Mouse (Mus musculus): ENCODE results near the gene Fam129c. TPM values are rescaled to one million over a fixed set of nuclear protein-coding genes. Genes with fewer than 3 reads are reported as not detected.
A peak's percentile ranks its signal among the peaks of the same experiment; 100 is the strongest.

The Fam129c gene
- polyA plus RNA-seq, 1 experiment: 4.5 TPM

DNA sequence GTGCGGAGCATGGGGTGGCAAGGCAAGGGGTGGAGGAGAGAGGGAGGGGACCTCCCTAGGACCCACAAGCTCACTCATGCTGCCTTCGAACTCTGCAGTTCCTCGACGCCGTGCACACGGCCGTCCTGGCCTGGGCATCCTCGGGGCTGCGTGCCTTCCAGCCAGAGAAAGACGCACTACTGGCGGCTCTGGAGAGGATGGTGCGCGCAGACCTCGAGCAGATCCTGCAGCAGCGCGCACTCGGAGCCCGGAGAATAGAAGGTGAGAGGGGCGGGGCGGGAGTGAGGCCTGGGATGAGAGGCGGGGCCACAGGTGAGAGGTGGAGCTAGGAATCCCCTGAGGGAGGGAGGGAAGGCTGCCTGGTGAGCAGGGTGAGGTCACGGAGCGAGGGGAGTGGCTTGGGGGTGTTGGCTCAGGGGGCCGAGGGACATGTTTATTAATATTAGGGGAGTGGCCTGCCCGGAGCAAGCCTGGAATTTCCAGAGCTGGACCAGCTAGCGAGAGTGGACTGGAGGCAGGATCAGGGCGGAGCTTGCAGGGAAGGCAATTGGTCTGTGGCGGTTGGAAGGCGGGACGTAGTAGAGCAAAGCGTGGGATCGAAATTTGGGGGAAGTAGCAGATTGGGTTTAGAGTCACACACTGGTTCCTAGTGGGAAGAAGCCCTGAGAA is 5.4 kb downstream of the Fam129c start:
- 1% methylated on average over 32 of the region's 32 CpGs for whole genome bisulfite sequencing

DNA sequence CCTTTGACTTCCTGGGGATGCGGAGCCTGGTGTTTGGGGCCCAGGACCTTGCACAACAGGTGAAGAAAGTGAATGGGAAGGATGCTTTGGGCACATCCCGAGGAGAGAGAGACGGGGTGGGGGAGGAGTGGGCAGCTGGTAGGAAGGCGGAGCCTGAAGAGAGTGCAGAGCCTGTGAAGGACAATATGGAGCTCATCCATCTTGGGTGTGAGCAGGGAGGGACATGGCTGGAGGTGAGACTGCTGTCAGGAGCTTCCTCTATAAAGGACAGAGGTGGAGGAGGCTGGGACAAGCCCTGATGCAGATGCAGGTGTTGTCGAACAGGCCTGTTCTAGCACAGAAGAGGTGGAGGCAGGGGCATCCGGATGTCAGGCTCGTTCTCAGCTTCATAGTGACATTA is 6.6 kb downstream of the Fam129c start:
- no peak overlapping the region for H3K27ac ChIP-seq (ENCODE audit: insufficient read depth, low read depth, low read length)
- no peak overlapping the region for H3K4me3 ChIP-seq (ENCODE audit: low read depth, low read length)
- WGBS: 87% methylated on average over 7 of the region's 7 CpGs
- TF ChIP-seq CTCF (IDR thresholded peaks at IDR 0.05; ENCODE audit: extremely low read depth, insufficient read length, insufficient replicate concordance, low read depth, low read length) (no peak), POLR2A (IDR thresholded peaks at IDR 0.05; ENCODE audit: low read depth, low read length) (no peak)
- peaks cover 6% of the 10 kb centered on the region for H3K27me3 ChIP-seq (ENCODE audit: control insufficient read depth, insufficient read depth, low read length)
- H3K4me1 ChIP-seq (ENCODE audit: control insufficient read depth, insufficient read depth, insufficient read length, low read length): peaks cover 14% of the 10 kb centered on the region
- H3K36me3 ChIP-seq (ENCODE audit: control insufficient read depth, insufficient read depth, low read length): no peaks in the 10 kb centered on the region

More for the DNA sequence above, 5.4 kb downstream of the Fam129c start:
- Histone ChIP-seq H3K27ac (ENCODE audit: insufficient read depth, low read depth, low read length) (no peak overlapping the region), H3K36me3 (ENCODE audit: control insufficient read depth, insufficient read depth, low read length) (no peaks in the 10 kb centered on the region), H3K27me3 (ENCODE audit: control insufficient read depth, insufficient read depth, low read length) (peaks cover 6% of the 10 kb centered on the region), H3K4me1 (ENCODE audit: control insufficient read depth, insufficient read depth, insufficient read length, low read length) (peaks cover 14% of the 10 kb centered on the region), H3K4me3 (ENCODE audit: low read depth, low read length) (peak overlapping the region; percentile 50)
- no peak for TF ChIP-seq CTCF (IDR thresholded peaks at IDR 0.05; ENCODE audit: extremely low read depth, insufficient read length, insufficient replicate concordance, low read depth, low read length)
- no peak for TF ChIP-seq POLR2A (IDR thresholded peaks at IDR 0.05; ENCODE audit: low read depth, low read length)

DNA sequence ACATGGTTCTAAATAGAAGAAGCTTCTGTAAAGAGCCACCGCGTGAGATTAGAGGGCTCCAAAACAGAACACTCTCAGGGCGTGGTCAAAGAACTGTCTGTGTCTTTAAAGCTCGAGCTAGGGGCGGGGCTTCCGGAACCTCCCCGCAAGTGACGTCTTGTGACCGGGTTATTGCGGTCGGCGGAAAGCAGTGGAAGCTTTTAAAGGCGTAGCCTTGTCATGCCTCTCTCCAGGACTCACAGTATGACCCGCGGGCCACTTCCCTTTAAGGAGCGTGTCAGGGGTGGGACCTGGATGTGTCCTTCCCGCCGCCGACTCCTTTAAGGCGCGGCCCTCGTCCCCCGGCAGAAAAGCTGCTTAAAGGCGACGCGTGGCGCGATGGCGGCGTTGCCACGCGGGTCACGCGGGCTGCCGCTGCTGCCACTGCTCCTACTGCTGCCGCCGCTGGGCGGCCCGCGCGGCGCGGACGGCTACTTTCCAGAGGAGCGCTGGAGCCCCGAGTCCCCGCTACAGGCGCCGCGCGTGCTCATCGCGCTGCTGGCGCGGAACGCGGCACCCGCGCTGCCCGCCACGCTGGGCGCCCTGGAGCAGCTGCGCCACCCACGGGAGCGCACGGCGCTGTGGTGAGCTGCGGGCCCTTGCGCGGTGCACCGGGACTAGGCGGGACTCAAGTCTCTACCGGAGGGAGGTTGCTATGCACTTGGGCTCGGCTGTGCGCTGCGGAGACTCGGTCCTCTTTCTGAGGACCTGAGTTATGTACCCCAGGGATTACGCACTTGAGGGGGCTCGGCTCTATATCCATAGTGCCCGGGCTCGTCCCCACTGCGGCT is 13.6 kb downstream of the Fam129c start, which contains the start of gene Colgalt1:
Gene Colgalt1 (plus strand): TSS at position 177 of the 830 bp plus-strand sequence.
- Histone ChIP-seq H3K4me1 (ENCODE audit: control insufficient read depth, insufficient read depth, insufficient read length, low read length) (peaks cover 9% of the 10 kb centered on the region), H3K4me3 (ENCODE audit: low read depth, low read length) (peak within 1 kb of the TSS; percentile 82), H3K27me3 (ENCODE audit: control insufficient read depth, insufficient read depth, low read length) (no peaks in the 10 kb centered on the region), H3K36me3 (ENCODE audit: control insufficient read depth, insufficient read depth, low read length) (peaks cover 9% of the 10 kb centered on the region; the same call in 1 of the 2 replicates), H3K27ac (ENCODE audit: insufficient read depth, low read depth, low read length) (peak within 1 kb of the TSS; percentile 46)
- TF ChIP-seq CTCF (IDR thresholded peaks at IDR 0.05; ENCODE audit: extremely low read depth, insufficient read length, insufficient replicate concordance, low read depth, low read length): no peak
- peak; percentile 31; the same call in 1 of the 2 replicates for TF ChIP-seq POLR2A (IDR thresholded peaks at IDR 0.05; ENCODE audit: low read depth, low read length)
- under 1% methylated on average over 81 of the region's 82 CpGs for WGBS

DNA sequence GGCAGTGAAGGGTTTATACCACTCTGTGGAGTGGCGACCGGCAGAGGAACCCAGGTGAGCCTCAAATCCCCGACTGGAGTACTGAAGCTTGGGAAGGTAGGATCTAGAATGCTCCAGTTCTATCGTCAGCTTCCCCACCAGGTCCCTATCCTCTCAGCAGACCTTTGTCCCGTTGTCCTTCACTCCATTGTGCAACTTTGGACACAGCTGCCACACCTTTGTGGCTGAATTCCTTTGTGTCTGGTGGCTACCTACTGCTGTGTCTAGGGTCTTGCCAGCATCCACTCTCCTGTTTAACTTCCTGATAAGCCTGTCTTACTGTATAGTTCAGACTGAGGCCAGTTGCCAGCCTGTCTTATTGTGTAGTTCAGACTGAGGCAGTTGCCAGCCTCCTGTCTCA is 14.7 kb downstream of the Fam129c start:
- peaks cover 9% of the 10 kb centered on the region for H3K4me1 ChIP-seq (ENCODE audit: control insufficient read depth, insufficient read depth, insufficient read length, low read length)
- TF ChIP-seq POLR2A (IDR thresholded peaks at IDR 0.05; ENCODE audit: low read depth, low read length) (no peak), CTCF (IDR thresholded peaks at IDR 0.05; ENCODE audit: extremely low read depth, insufficient read length, insufficient replicate concordance, low read depth, low read length) (no peak)
- peak overlapping the region; percentile 82 for H3K4me3 ChIP-seq (ENCODE audit: low read depth, low read length)
- peaks cover 15% of the 10 kb centered on the region; the same call in 1 of the 2 replicates for H3K36me3 ChIP-seq (ENCODE audit: control insufficient read depth, insufficient read depth, low read length)
- H3K27me3 ChIP-seq (ENCODE audit: control insufficient read depth, insufficient read depth, low read length): no peaks in the 10 kb centered on the region
- WGBS: 12% methylated on average over 5 of the region's 5 CpGs
- peak overlapping the region; percentile 46 for H3K27ac ChIP-seq (ENCODE audit: insufficient read depth, low read depth, low read length)

DNA sequence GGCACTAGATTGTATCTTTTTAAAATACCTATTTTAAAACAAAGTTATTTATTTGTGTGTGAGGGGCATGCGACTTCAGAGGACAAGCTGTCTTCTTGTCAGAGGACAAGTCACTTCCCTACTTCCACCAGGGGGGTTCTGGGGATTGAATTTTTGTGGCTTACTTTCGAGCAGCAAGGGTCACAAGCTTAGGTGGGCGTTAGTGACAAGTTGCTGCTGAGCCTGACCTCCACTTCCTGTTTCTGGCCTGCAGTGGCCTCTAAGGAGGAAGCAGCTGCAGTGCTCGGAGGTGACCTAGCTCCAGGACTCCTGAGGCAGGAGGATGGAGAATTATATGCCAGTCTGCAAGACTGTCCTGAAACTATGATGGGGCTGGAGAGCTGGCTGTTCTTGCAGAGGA is 16.0 kb downstream of the Fam129c start:
- Histone ChIP-seq H3K36me3 (ENCODE audit: control insufficient read depth, insufficient read depth, low read length) (peaks cover 27% of the 10 kb centered on the region), H3K27me3 (ENCODE audit: control insufficient read depth, insufficient read depth, low read length) (no peaks in the 10 kb centered on the region), H3K4me1 (ENCODE audit: control insufficient read depth, insufficient read depth, insufficient read length, low read length) (peaks cover 9% of the 10 kb centered on the region), H3K4me3 (ENCODE audit: low read depth, low read length) (no peak overlapping the region), H3K27ac (ENCODE audit: insufficient read depth, low read depth, low read length) (no peak overlapping the region)
- WGBS: 75% methylated on average over 4 of the region's 4 CpGs
- TF ChIP-seq CTCF (IDR thresholded peaks at IDR 0.05; ENCODE audit: extremely low read depth, insufficient read length, insufficient replicate concordance, low read depth, low read length) (no peak), POLR2A (IDR thresholded peaks at IDR 0.05; ENCODE audit: low read depth, low read length) (no peak)

DNA sequence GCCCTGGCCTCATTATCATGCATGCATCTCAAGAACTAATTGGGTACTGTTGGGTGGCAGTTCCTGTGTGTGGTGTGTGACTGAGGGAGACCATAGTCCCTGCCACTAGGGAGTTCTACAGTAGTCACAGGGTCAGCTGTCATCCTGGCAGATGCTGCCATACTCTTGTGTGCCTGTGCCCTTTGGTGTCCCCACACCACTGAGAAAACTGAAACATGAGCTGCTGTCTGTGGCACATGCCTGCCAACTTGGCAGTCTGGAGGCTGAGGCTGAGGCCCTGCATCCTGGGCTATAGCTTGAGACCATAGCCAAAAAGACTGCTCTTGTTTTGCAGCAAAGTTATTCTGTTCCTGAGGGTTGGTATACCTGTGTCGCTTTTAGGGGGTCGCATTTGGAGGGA is 22.3 kb downstream of the Fam129c start:
- Histone ChIP-seq H3K27me3 (ENCODE audit: control insufficient read depth, insufficient read depth, low read length) (no peaks in the 10 kb centered on the region), H3K4me3 (ENCODE audit: low read depth, low read length) (no peak overlapping the region), H3K36me3 (ENCODE audit: control insufficient read depth, insufficient read depth, low read length) (peaks cover 54% of the 10 kb centered on the region), H3K4me1 (ENCODE audit: control insufficient read depth, insufficient read depth, insufficient read length, low read length) (no peaks in the 10 kb centered on the region), H3K27ac (ENCODE audit: insufficient read depth, low read depth, low read length) (no peak overlapping the region)
- WGBS: 100% methylated on average over 2 of the region's 2 CpGs
- TF ChIP-seq POLR2A (IDR thresholded peaks at IDR 0.05; ENCODE audit: low read depth, low read length): no peak
- no peak for TF ChIP-seq CTCF (IDR thresholded peaks at IDR 0.05; ENCODE audit: extremely low read depth, insufficient read length, insufficient replicate concordance, low read depth, low read length)

DNA sequence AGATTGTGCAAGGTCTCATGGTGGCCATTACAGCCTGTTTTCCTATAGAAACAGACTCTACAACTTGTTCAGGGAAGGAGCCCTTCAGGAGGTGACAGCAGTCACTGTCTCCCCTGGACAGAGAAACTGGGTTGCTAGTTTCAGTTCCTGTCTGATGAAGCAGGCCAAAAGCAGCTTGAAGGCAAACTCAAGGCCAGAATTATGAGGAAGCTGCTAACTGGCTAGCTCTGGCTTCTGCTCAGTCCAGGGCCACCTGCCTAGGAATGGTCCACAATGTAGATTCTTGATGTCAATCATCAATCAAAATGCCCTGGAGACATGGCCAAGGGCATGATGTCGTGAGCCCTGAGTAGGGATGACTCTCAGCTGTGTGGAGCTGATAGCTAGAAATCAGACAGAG is 27.6 kb downstream of the Fam129c start:
- 70% methylated on average over 1 of the region's 1 CpGs for WGBS
- Histone ChIP-seq H3K4me3 (ENCODE audit: low read depth, low read length) (no peak overlapping the region), H3K27ac (ENCODE audit: insufficient read depth, low read depth, low read length) (no peak overlapping the region), H3K4me1 (ENCODE audit: control insufficient read depth, insufficient read depth, insufficient read length, low read length) (peaks cover 17% of the 10 kb centered on the region), H3K27me3 (ENCODE audit: control insufficient read depth, insufficient read depth, low read length) (no peaks in the 10 kb centered on the region; the same call in 1 of the 2 replicates), H3K36me3 (ENCODE audit: control insufficient read depth, insufficient read depth, low read length) (peaks cover 26% of the 10 kb centered on the region)
- no peak for TF ChIP-seq CTCF (IDR thresholded peaks at IDR 0.05; ENCODE audit: extremely low read depth, insufficient read length, insufficient replicate concordance, low read depth, low read length)
- no peak for TF ChIP-seq POLR2A (IDR thresholded peaks at IDR 0.05; ENCODE audit: low read depth, low read length)
